Mouse (Mus musculus) adrenal gland, adult 2 months (tissue): ENCODE results near the gene Bend4. TPM values are rescaled to one million over a fixed set of nuclear protein-coding genes. Genes with fewer than 3 reads are reported as not detected.

Experiments used
- DNase-seq: peaks from one replicate; pipeline ENCODE4 v3.0.0; 2021
- long read RNA-seq: library from polyadenylated mRNA; stranded (forward); transcript quantifications from one replicate; pipeline ENCODE4 v2.0.0, GENCODE M21; 2021
- polyA plus RNA-seq: library from polyadenylated mRNA; depleted of rRNA; stranded (reverse); fragments of >200 nt; gene quantifications from 2 replicates; pipeline ENCODE4 v1.2.3, GENCODE M21; 2012; rRNA removed
- total RNA-seq, 2 experiments: library from RNA; stranded (reverse); gene quantifications; 2 replicates each; pipeline ENCODE4 v1.2.3; 2021

Bend4 gene
- total RNA-seq (under 1 TPM; 0.72 to 0.76 TPM), polyA plus RNA-seq (0.18 and 0.21 TPM in 2 replicates)
- long read RNA-seq: 0 reads

DNA sequence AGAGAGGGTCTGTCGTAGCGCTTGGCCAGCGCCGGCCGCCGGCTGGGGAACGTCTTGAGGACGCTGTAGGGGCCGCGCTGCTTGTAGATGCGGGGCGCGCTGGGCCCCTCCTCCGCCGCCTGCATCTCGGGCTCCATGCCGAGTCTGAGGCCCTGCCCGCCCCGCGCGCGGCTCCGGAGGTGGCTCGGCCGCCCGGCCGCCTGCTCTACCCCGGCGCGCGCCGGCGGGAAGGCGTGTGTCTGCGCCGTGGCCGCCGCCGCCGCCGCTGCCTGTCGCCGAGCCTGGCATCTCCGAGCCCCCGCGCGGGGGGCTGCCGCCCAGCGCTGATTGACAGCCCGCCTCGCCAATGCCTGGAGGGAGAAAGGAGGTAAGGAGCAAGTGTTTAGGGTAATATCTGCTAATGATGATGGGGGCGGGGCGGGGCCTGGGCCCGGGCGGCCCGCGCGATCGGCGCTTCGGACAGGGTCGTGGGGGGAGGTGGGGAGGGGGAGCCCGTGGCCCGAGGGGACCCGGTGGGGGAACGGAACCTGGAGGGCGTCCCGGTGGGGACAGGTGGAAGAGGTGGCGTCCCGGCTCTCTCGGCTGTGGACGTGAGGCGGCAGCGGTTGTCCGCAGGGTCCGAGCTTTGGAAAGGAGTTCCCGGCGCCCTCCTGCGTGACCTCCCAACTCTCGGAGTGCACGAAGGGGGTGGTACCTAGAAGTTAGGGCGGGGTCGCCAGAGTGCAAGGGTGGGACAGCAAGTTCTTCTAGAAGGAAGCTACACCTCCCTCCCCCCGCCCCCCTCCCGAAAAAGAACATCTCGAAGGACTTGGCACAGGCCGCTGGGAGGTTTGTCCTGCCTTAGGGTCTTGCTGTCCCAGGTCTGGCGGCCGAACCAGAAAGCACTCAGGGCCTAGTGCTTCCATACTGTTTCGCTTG, at the start of gene Bend4:
TSS of gene Bend4 (minus strand) at position 868 of the 918 bp plus-strand sequence.
- peak; percentile 79 for DNase-seq

DNA sequence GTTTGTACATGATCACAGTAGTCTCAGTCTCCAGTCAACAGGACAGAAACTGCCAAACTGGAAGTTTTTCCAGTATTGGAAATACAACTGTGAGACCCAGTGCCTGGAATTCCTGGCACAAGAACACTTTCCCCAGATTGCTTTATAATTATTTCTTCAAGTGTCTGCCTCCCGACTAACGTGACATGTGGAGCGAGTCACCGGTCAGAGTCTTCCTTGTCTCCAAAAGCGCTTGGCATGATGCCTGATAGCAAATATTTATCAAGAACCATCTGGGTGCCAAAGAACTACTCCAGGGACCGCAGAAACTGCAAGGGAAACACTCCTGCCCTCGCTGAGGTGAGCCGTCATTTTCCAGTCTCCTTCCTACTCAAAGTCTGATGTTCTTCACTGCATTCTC, 45.6 kb upstream of the Bend4 start:
- no peak for DNase-seq

DNA sequence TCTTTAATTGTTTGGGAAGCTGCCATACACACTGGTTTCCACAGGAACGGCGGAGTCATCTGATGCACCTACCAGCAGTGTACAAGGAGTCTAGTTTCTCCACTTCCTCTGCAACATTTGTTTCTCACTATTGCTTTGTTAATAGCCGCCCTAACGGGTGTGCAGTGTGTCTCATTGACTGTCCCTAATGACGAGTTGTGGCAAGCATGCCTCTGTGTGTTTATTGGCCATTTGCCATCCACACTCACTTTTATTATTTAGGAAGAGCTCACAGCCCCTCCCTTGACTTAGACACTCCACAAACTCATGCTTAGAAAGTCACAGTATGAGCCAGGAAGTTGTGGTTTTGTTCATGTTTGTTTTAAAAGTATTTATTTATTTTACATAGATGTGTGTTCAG, 45.0 kb upstream of the Bend4 start:
- DNase-seq: no peak

DNA sequence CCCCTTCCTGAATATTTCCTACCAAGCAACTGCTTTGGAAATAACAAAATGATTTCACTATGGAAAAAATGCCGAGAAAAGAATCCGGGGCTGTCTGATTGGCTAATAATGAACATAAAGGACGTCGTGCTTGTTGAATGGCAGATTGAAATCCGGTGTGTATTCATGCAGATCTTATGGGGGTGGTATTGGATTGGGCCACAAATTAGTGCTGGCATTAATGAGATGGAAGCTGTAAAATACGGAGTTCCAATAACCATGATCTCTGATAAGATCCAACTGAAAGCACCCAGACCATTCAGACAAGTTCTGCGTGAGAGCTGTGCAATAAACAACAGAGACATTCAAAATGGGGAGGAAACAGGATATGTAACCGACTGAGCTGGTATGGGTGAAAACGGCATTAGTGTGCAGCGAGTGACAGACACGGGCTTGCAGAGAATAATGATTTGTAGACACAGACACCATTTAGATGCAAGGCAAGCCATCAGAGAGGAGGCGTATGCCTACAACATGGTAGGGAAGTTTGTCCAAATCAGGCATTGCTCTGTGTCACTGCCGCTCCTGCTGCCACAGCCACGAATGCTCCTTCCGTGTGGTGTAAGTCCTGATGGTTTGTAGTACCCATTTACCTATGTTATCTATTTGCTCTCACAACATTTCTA, 38.9 kb upstream of the Bend4 start:
- no peak for DNase-seq

DNA sequence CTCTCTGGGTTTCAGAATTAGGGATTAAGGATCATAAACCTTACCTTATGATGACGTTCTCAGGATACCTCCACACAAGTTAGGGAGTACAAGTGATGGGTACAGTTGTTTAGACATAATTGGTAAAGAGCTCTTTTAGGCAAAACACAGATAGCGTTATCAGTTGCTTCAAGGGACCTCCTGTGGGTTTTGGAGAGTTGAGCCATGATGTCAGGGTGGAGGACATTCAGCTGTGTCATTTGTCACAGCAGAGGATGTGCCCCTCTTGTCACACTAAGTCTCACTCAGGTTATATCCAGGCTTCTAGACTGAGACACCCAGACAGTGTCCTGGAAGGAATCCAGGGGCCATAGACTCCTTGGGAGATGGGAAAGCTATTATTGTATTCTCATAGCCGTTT, 36.8 kb upstream of the Bend4 start:
- DNase-seq: no peak

DNA sequence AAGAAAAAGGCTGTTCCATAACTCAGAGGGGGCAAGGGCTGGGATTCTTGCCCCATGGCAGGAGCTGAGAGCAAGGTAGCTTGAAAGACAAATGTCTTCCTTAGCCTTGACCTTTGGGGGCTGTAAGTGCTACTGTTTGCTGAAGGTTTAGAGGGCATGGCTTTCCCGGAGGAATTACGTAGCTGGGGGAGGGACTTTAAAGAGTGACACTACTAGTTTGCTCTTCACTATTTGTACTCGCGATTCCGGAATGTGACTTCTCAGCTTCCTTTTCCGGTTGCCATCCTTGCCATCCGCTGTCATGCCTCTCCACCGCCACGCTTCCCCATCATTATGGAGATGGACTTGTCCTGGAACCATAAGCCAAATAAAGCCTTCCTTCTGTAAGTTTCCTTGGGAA, 35.5 kb upstream of the Bend4 start:
- DNase-seq: no peak

DNA sequence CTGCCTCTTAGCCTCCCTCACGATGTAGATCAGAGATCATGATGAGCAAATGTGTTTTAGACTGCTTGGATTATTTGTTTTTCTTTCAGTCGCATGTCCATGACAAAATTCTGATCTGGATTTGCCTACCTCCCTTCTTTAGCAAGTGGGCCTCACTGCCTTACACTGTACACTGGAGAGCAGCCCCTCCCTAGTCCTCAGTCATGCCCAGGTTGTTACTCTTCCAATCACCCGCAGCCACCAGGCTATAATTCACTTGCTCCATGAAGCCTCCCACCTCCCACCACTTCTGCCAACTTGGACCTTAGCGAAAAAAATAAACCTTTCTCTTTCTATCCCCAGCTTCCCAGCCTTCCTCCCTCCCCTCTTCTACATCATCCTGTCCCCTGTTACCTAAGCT, 34.2 kb upstream of the Bend4 start:
- DNase-seq: no peak

DNA sequence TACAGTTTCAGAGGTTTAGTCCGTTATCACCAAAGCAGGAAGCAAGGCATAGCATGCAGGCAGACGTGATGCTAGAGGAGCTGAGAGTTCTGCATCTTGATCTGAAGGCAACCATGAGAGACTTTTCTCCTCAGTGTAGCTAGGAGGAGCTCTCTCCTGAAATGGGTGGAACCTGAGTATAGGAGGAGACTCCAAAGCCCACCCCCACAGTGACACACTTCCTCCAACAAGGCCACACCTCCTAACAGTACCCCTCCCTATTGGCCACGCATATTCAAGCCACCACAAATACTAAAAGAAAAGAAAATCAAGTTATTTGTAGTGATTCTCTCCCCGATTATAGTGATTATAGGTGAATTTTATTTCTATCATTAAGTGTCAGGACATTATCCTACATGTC, 28.7 kb upstream of the Bend4 start:
- DNase-seq: no peak

DNA sequence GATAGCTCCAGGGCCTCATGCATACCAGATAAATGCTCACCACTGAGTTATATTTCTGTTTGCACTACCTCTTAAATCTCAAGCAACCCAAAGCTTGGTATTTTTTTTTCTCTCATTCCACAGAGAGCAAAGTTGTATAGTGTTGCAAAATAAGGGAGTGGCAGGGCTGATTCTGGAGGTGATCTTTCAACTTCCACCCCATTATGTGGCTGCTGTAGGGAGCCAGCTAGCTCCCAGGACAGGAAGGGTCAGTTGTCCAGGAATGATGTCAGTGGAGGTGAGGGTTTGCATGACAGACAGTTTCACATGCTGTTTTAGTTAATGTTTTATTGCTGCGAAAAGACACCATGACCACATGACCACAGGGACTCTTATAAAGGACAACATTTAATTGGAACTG, 26.2 kb upstream of the Bend4 start:
- no peak for DNase-seq

DNA sequence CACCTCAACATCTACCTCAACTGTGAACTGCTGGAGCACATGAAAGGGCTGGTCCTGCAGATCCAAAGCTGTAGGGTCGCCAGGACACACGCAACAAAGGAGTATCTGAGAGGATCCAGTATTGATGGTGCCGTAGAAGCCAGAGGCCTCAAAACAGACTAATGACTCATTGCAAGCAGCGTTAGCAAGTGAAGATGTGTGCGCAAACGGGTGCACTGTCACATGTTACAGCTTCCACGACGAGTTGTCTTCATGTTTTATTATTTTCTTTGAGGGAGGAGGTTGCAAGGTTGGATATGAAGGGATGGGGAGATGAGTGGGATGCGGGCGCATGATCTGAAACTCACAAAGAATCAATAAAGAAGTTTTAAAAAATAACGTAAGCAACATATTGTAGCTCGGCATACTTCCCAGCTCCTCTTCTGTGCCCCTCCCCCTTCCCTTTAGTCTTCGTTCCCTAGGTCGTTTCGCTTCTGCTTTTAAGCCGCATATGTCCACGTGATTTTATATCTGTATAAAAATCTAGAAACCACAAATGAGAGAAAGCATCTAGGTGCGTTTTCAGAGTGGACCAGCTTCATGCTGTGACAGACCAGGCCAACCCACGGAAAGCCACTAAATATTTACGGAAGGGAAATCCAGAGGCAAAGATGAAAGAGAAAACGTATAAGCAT, 22.0 kb upstream of the Bend4 start:
- DNase-seq: no peak

DNA sequence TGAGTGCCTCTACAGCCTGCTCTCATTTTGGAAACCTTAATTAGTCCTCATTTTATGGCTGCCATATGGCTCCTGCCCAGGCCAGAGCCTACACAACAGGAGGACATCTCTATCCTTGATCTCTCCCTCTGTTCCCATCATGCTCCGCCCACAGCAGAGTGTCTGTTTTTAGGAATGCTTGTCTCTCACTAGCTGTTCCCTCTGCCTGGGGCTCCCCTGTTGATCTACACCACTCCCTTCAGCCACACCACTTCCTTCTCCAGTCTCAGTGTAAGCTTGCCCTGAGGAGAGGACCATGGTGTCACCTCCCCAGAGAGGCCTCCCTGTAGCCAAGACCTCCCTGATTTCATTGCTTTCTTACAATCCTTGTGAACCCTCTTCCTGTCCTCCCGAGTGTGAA, 18.4 kb upstream of the Bend4 start:
- no peak for DNase-seq

DNA sequence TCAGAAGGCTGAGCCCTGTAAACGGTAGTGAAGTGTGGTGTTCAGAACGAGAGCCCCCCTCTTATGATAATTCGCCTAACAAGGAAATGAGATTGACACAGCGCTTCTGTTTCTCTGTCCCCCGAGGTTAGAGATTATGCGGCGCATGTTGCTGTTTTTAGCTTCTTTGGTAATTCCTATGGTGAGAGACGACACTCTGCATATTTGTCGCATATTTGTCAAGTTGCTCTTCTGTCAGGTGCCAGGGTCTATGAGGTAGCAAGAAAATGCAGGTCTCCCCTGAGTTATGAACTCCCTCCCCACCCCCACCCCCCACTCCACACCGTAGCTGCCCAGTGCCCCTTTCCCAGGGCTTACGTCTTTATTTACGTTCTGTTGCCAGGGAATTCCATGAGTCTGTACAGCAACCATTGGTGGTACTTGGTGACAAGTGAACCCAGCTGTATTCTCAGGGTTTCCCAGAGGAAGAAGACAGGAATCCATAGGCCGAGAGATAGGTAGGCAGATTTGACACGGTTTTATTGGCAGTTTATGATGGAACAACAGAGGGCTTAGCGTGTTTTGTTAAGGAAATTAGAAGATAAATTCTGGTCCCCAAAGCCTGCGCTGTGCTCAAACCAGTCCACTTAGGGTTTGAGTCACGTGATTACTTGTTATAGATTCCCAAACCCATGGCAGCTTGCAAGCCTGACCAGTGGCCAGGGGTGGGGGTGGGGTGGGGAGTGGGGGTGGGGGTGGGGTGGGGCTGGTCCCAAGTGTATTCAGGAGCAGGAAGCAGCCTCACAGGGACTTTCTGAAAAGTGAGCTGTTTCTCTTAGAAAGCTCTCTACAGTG, 16.3 kb upstream of the Bend4 start:
- no peak for DNase-seq

DNA sequence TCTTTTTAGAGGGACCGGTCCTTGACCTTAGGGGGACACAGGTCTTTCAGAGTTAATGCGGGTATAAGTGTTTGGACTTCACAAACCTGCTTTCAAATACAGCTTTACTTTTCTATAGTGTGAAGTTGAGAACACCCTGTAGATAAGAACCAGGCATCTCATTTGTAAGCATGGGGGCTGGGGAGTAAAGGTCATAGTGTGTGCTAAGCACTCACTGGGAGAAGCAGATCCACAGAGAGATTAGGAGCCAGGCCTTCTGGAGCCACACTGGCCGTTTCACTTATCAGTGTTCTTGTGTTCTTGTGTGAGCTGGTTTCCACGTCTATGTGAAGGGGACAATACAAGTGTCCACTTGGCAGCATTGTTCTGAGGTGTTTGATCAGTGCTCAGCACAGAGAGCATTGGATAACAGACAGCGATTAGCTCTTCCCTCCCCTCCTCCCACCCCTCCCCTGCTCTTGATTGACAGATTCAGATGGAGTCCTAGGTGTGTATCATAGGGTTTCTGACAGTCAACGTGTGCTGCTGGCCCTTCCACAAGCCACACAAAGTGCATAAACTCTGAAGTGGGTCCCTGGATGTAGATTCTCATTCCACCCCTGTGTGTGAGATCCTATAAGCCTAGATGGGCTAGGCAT, 14.8 kb upstream of the Bend4 start:
- no peak for DNase-seq

DNA sequence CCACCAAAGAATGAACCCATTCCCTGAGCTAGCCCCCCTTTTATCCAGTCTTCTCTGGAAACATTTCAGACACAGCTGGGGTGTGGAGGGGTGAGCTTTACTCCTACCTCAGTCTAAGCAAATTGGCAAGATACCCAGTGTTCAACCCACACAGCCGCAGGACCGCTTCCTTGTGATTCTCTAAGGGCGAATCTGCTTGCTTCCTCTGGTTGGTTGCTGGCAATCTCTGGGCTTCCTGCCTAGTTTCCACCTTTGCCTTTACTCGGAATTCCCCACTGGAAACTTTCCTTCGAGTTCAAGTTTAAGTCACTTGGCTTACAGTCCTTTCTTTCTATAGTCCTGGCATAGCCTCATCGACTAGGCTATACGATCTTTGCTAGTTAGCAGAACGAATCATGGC, 12.5 kb upstream of the Bend4 start:
- no peak for DNase-seq

DNA sequence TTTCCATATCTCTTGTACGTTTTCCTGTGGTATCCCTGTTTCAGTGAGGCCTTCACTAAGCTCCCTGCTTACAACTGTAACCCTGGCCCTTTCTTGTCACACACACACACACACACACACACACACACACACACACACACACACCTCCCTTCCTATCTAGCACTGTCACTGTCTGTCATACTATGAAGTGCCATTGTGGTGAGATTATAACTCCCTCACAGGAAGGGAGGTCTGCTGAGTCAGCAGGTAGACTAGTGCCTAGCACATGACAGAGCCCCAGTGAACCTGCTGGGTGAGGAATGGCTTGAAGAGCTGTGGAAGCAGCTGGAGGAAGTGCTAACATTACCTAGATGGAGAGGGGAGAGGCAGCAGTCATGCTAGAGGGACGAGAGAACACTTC, 9.3 kb upstream of the Bend4 start:
- no peak for DNase-seq

DNA sequence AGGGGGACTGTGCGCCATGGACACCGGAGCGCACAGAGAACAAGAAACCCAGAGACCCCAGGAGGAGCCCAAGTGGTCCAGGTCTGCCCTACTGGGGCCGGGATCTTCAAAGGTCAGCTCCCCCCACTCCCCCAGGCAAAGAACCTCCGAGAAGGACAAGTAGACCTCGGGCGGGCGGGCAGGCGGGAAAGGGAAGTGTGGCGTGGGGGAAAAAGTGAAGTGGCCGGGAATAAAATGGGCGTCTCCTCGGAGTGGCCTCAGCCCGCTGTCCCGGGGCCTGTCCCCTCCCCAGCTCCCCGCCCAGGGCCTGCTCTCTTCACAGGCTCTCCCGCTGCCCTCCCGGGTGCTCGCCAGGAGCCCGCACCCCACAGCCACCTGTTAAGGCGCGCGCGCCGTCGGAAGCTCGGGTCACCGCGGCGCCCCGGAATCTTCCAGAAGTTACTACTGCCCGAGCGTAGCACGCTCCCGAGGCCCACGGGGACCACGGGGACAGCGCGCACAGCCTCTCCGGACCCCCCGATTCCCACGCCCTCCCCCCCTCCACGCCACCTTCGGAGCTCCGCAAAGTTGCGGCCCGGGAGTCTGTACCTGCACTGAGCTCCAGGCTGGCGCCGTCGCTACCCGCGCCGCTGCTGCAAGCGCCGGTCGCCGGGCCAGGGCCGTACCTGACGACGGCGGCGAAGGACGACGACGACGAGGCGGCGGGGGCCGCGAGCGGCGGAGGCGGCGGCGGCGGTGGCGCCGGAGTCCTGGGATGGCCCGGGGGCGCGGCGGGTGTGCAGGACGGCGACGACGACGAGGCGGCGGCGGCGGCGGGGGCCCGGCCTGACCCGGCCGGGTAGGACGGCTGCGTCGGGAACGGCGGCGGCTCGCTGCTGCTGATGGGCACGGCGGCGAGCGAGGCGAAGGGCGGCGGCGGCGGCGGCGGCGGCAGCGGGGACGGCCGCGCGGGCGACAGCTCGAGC, 1.4 kb downstream of the Bend4 start:
- peak; percentile 14 for DNase-seq

DNA sequence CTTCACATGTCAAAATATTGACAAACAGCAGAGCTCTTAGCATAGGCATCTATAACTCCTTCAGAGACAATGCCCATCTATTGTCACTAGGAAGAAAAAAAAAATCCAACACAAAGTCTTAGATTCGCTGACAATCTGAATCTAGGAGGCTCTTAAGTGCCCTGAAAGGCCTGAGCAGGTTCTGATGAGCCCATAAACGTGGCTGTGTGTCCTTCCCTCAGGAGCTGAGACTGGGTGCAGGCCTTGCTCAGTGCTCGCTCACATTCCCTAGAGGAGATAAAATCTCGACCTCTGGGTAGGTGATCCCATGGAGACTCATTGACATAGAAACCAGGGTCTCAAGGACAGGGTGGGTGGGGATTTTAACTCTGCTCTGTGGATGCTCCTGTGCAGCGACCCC, 2.1 kb downstream of the Bend4 start:
- no peak for DNase-seq

DNA sequence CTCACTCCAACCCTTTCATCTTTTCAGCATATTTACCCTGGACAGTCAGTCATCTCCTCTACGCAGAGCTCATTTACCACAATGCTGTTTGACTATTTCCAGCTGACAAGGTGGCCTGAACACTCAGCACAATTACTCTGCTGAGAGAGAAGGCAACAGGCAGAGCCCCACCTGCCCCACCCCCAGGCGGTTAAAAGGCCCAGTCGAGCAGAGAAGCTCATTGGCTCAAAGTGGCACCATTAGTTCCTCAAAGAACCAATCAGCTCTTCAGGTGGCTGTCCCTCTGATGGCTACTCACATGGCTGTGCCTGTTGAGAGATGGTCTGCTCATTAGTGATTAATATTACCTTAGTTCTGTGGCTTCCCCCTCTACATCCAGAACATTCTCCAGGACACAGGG, 3.5 kb downstream of the Bend4 start:
- DNase-seq: no peak

DNA sequence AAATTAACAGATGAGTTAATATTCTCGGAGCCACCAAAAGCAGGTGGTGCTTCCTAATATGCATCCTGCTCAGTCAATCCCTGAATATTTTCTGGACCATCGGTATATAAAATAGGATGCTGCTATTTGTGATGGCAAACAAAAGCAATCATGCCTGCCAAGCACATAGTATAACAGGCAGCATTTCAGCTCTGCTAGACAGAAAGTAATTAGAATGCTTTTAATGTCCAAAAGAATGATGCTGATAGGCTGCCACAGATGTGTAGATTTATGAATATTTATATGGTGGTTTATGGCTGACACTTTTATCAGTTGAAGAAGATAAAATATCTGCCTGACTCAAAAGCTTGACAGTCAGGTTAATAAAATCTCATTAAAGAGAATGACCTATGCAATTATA, 4.1 kb downstream of the Bend4 start:
- no peak for DNase-seq

DNA sequence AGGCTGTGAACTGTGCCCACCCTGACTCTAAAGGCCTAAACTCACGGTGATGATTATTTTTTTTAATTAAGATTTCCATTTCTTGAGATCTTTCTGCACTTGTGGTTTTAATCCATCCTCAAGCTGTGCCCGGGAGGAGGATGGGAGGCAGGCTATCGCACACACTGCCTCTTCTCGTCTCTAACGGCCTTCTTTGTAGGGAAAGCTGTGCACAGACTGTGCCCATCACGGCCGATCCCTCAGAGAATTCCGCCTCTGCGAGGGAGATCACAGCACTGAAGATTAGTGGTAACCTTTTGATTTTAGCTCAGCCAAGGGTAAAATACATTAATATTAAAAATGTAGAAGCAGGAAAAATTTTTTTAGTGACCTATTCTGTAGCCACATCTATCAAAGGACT, 4.8 kb downstream of the Bend4 start:
- no peak for DNase-seq
